Mouse (Mus musculus) activated CD4-positive, CD25-positive, alpha-beta regulatory T cell, adult 4 months (primary cell): Measurements from ENCODE around the gene Ntmt1. TPM values are rescaled to one million over a fixed set of nuclear protein-coding genes. Genes with fewer than 3 reads are reported as not detected.

Experiments
- ATAC-seq: one replicate; pipeline ENCODE4 v1.8.0; 2017
- polyA plus RNA-seq, 2 experiments: library from polyadenylated mRNA; unstranded; fragments of 100-300 nt; shearing (Covaris generic); gene quantifications; one replicate each; pipeline ENCODE4 v1.2.1; 2017

Ntmt1 gene
- polyA plus RNA-seq, 2 experiments from 2014 or later = 28.2 to 38.9 TPM

GRCm38 (mm10) chr2:30826825-30827748 lies 19.5 kb downstream of the Ntmt1 start:
- peak; percentile 57 for ATAC-seq

GRCm38 (mm10) chr2:30827749-30828475 lies 20.3 kb downstream of the Ntmt1 start:
- peak; percentile 91 for ATAC-seq

- no peak for ATAC-seq
These were observed 21.7 kb downstream of the Ntmt1 start for GRCm38 (mm10) chr2:30829315-30829714.

- no peak for ATAC-seq
These were observed 22.7 kb downstream of the Ntmt1 start, which contains the start of gene Asb6 for GRCm38 (mm10) chr2:30830283-30830795. Gene Asb6 (minus strand): TSS chr2:30830333.

- ATAC-seq = no peak
These were observed 26.0 kb downstream of the Ntmt1 start for GRCm38 (mm10) chr2:30833644-30834043.

GRCm38 (mm10) chr2:30834373-30835022 lies 26.9 kb downstream of the Ntmt1 start, which contains the start of gene Prrx2:
Gene Prrx2 (plus strand): TSS chr2:30834972.
- no peak for ATAC-seq

GRCm38 (mm10) chr2:30836238-30836990 lies 28.8 kb downstream of the Ntmt1 start:
- no peak for ATAC-seq

GRCm38 (mm10) chr2:30842615-30843014 lies 35.0 kb downstream of the Ntmt1 start:
- ATAC-seq = no peak

GRCm38 (mm10) chr2:30845152-30846070 lies 37.8 kb downstream of the Ntmt1 start:
- ATAC-seq = no peak

- ATAC-seq = no peak
These were observed 38.6 kb downstream of the Ntmt1 start for GRCm38 (mm10) chr2:30846236-30846635.

- ATAC-seq = no peak
These were observed 39.1 kb downstream of the Ntmt1 start for GRCm38 (mm10) chr2:30846723-30847122.

- no peak for ATAC-seq
These were observed 40.6 kb downstream of the Ntmt1 start for GRCm38 (mm10) chr2:30848184-30848583.

GRCm38 (mm10) chr2:30850581-30850980 lies 43.0 kb downstream of the Ntmt1 start:
- no peak for ATAC-seq

- ATAC-seq = no peak
These were observed 45.2 kb downstream of the Ntmt1 start for GRCm38 (mm10) chr2:30852771-30853313.

- no peak for ATAC-seq
These were observed 49.5 kb downstream of the Ntmt1 start for GRCm38 (mm10) chr2:30857076-30857475.

GRCm38 (mm10) chr2:30859782-30860181 lies 52.2 kb downstream of the Ntmt1 start:
- ATAC-seq = no peak

GRCm38 (mm10) chr2:30862081-30862480 lies 54.5 kb downstream of the Ntmt1 start:
- ATAC-seq = no peak

GRCm38 (mm10) chr2:30863574-30863973 lies 55.9 kb downstream of the Ntmt1 start:
- ATAC-seq = no peak

GRCm38 (mm10) chr2:30864968-30865381 lies 57.3 kb downstream of the Ntmt1 start:
- no peak for ATAC-seq

- no peak for ATAC-seq
These were observed 57.8 kb downstream of the Ntmt1 start for GRCm38 (mm10) chr2:30865426-30865825.
